Mouse (Mus musculus): ENCODE data around the gene Apoc1. TPM values are rescaled to one million over a fixed set of nuclear protein-coding genes. Genes with fewer than 3 reads are reported as not detected.

Gene Apoc1
- polyA plus RNA-seq (2014; fragmentation: Nextera tagmentation; extraction: Ambion mirVana) = 10.9 and 12.6 TPM in 2 replicates

GRCm38 (mm10) chr7:19691873-19692865 is at the start of gene Apoc1:
TSS of gene Apoc1 (minus strand) at chr7:19692660.
- H3K36me3 ChIP-seq (ENCODE audit: control insufficient read depth, insufficient read depth, low read length) = no peaks in the 10 kb centered on the region
- 0 out of 2 replicates have a peak, but pooled peaks cover 3% of the 10 kb centered on the region for H3K4me1 ChIP-seq (ENCODE audit: control insufficient read depth, insufficient read depth, low read length)
- H3K9ac ChIP-seq (replicated peaks; ENCODE audit: low read depth, low read length) = no peak within 1 kb of the TSS
- ATAC-seq (ENCODE audit: insufficient number of reproducible peaks, insufficient read depth, low FRiP score, low read depth) = no peak
- no peaks in the 10 kb centered on the region for H3K27me3 ChIP-seq (ENCODE audit: control insufficient read depth, insufficient read depth, low read length)
- no peak within 1 kb of the TSS for H3K4me2 ChIP-seq (replicated peaks; ENCODE audit: low read depth, low read length)
- no peak within 1 kb of the TSS for H3K27ac ChIP-seq (ENCODE audit: low read length)
- no peaks in the 10 kb centered on the region for H3K9me3 ChIP-seq (ENCODE audit: control insufficient read depth, low read depth, low read length)
- no peak within 1 kb of the TSS for H3K4me3 ChIP-seq (ENCODE audit: low read depth, low read length)
- 45% methylated on average over 28 of the region's 28 CpGs for WGBS

GRCm38 (mm10) chr7:19741329-19742031 is 49.0 kb upstream of the Apoc1 start:
- Histone ChIP-seq H3K36me3 (ENCODE audit: control insufficient read depth, insufficient read depth, low read length) (peaks cover 38% of the 10 kb centered on the region), H3K4me3 (ENCODE audit: low read depth, low read length) (no peak overlapping the region), H3K27ac (ENCODE audit: low read length) (peak overlapping the region; percentile 35; the same call in 1 of the 2 replicates), H3K4me1 (ENCODE audit: control insufficient read depth, insufficient read depth, low read length) (peaks cover 25% of the 10 kb centered on the region), H3K27me3 (ENCODE audit: control insufficient read depth, insufficient read depth, low read length) (no peaks in the 10 kb centered on the region), H3K9ac (replicated peaks; ENCODE audit: low read depth, low read length) (no peak overlapping the region), H3K9me3 (ENCODE audit: control insufficient read depth, low read depth, low read length) (no peaks in the 10 kb centered on the region), H3K4me2 (replicated peaks; ENCODE audit: low read depth, low read length) (no peak overlapping the region)
- WGBS = 13% methylated on average over 8 of the region's 8 CpGs
- ATAC-seq (ENCODE audit: insufficient number of reproducible peaks, insufficient read depth, low FRiP score, low read depth) = peak; percentile 36; the same call in 1 of the 2 replicates

DNA sequence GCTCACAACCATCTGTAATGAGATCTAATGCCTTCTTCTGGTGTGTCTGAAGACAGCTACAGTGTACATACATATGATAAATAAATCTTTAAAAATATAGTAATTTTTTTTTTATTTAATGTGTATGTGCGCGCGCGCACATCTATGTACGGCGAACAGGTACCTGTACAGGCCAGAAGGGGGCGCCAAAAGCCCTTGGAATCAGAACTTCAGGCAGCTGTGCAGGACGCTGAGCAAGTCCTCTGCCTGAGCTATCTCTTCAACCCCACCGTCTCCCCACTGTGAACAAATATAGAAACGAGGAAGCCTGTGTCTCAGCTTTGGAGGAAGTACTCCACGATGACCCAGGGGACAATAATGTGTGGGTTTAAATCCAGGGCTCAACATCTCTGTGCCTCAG is 47.8 kb upstream of the Apoc1 start:
- Histone ChIP-seq H3K9me3 (ENCODE audit: control insufficient read depth, low read depth, low read length) (no peaks in the 10 kb centered on the region), H3K4me2 (replicated peaks; ENCODE audit: low read depth, low read length) (no peak overlapping the region), H3K4me3 (ENCODE audit: low read depth, low read length) (no peak overlapping the region), H3K27me3 (ENCODE audit: control insufficient read depth, insufficient read depth, low read length) (no peaks in the 10 kb centered on the region), H3K4me1 (ENCODE audit: control insufficient read depth, insufficient read depth, low read length) (peaks cover 16% of the 10 kb centered on the region; the same call in 1 of the 2 replicates), H3K27ac (ENCODE audit: low read length) (no peak overlapping the region), H3K9ac (replicated peaks; ENCODE audit: low read depth, low read length) (no peak overlapping the region), H3K36me3 (ENCODE audit: control insufficient read depth, insufficient read depth, low read length) (peaks cover 43% of the 10 kb centered on the region)
- 93% methylated on average over 11 of the region's 11 CpGs for WGBS
- no peak for ATAC-seq (ENCODE audit: insufficient number of reproducible peaks, insufficient read depth, low FRiP score, low read depth)

DNA sequence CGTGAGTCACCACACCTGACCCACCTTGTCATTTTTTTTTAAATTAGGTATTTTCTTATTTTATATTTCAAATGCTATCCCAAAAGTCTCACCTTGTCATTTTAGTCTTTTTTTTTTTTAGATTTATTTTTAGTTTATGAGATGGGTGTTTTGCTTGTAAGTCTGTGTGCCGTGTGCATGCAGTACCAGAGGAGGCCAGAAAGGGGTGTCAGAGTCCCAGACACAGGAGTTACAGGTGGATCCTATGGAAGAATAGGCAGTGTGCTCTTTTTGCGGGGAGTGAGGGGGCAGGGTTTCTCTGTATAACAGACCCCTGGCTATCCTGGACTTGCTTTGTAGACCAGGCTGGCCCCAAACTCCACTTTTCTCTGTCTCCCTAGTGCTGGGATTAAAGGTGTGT is 46.3 kb upstream of the Apoc1 start:
- Histone ChIP-seq H3K27ac (ENCODE audit: low read length) (no peak overlapping the region), H3K9me3 (ENCODE audit: control insufficient read depth, low read depth, low read length) (no peaks in the 10 kb centered on the region), H3K27me3 (ENCODE audit: control insufficient read depth, insufficient read depth, low read length) (no peaks in the 10 kb centered on the region), H3K4me3 (ENCODE audit: low read depth, low read length) (no peak overlapping the region), H3K36me3 (ENCODE audit: control insufficient read depth, insufficient read depth, low read length) (peaks cover 46% of the 10 kb centered on the region), H3K4me1 (ENCODE audit: control insufficient read depth, insufficient read depth, low read length) (peaks cover 11% of the 10 kb centered on the region; the same call in 1 of the 2 replicates), H3K4me2 (replicated peaks; ENCODE audit: low read depth, low read length) (no peak overlapping the region), H3K9ac (replicated peaks; ENCODE audit: low read depth, low read length) (no peak overlapping the region)
- WGBS = 94% methylated on average over 3 of the region's 3 CpGs
- no peak for ATAC-seq (ENCODE audit: insufficient number of reproducible peaks, insufficient read depth, low FRiP score, low read depth)

- Histone ChIP-seq H3K4me1 (ENCODE audit: control insufficient read depth, insufficient read depth, low read length) (no peaks in the 10 kb centered on the region), H3K4me2 (replicated peaks; ENCODE audit: low read depth, low read length) (no peak overlapping the region), H3K27ac (ENCODE audit: low read length) (no peak overlapping the region), H3K27me3 (ENCODE audit: control insufficient read depth, insufficient read depth, low read length) (no peaks in the 10 kb centered on the region), H3K4me3 (ENCODE audit: low read depth, low read length) (no peak overlapping the region), H3K9ac (replicated peaks; ENCODE audit: low read depth, low read length) (no peak overlapping the region), H3K9me3 (ENCODE audit: control insufficient read depth, low read depth, low read length) (no peaks in the 10 kb centered on the region), H3K36me3 (ENCODE audit: control insufficient read depth, insufficient read depth, low read length) (peaks cover 52% of the 10 kb centered on the region)
- 91% methylated on average over 16 of the region's 16 CpGs for WGBS
- no peak for ATAC-seq (ENCODE audit: insufficient number of reproducible peaks, insufficient read depth, low FRiP score, low read depth)
These were observed 44.1 kb upstream of the Apoc1 start for GRCm38 (mm10) chr7:19736389-19737057.

DNA sequence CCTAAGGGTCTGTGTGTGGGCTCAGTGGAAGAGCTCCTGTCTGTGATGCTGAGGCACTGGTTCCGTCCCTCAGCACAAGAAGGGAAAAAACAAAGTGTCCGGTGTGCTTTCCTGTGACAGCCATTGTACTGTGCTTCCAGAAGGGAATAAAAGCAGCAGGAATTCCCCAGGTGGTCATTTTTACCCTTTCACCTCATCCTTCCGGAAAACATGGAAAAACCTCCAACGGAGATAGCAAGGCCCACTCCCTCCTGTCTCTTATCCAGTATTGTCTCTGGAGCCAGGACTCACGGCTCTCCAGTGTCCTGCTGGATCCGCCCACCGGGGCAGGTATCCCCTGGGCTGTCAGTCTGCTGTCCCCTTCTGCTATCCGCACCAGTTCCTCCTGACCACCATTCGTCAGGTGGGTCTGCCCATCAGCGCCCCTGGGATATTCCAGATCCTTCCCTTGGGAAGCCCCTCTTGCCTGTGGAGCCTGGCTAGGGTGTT is 41.8 kb upstream of the Apoc1 start:
- no peaks in the 10 kb centered on the region for H3K27me3 ChIP-seq (ENCODE audit: control insufficient read depth, insufficient read depth, low read length)
- WGBS = 86% methylated on average over 10 of the region's 10 CpGs

GRCm38 (mm10) chr7:19726541-19726940 is 34.1 kb upstream of the Apoc1 start:
- WGBS = 90% methylated on average over 4 of the region's 4 CpGs
- H3K4me3 ChIP-seq (ENCODE audit: low read depth, low read length) = no peak overlapping the region
- no peak overlapping the region for H3K4me2 ChIP-seq (replicated peaks; ENCODE audit: low read depth, low read length)
- no peaks in the 10 kb centered on the region for H3K4me1 ChIP-seq (ENCODE audit: control insufficient read depth, insufficient read depth, low read length)
- H3K36me3 ChIP-seq (ENCODE audit: control insufficient read depth, insufficient read depth, low read length) = peaks cover 62% of the 10 kb centered on the region
- H3K9me3 ChIP-seq (ENCODE audit: control insufficient read depth, low read depth, low read length) = peaks cover 3% of the 10 kb centered on the region
- H3K27me3 ChIP-seq (ENCODE audit: control insufficient read depth, insufficient read depth, low read length) = no peaks in the 10 kb centered on the region
- no peak overlapping the region for H3K9ac ChIP-seq (replicated peaks; ENCODE audit: low read depth, low read length)
- ATAC-seq (ENCODE audit: insufficient number of reproducible peaks, insufficient read depth, low FRiP score, low read depth) = no peak
- H3K27ac ChIP-seq (ENCODE audit: low read length) = no peak overlapping the region

More for the DNA sequence above, 41.8 kb upstream of the Apoc1 start:
- Histone ChIP-seq H3K4me3 (ENCODE audit: low read depth, low read length) (no peak overlapping the region), H3K4me2 (replicated peaks; ENCODE audit: low read depth, low read length) (no peak overlapping the region), H3K27ac (ENCODE audit: low read length) (no peak overlapping the region), H3K9ac (replicated peaks; ENCODE audit: low read depth, low read length) (no peak overlapping the region), H3K9me3 (ENCODE audit: control insufficient read depth, low read depth, low read length) (no peaks in the 10 kb centered on the region), H3K4me1 (ENCODE audit: control insufficient read depth, insufficient read depth, low read length) (no peaks in the 10 kb centered on the region), H3K36me3 (ENCODE audit: control insufficient read depth, insufficient read depth, low read length) (peaks cover 68% of the 10 kb centered on the region)
- ATAC-seq (ENCODE audit: insufficient number of reproducible peaks, insufficient read depth, low FRiP score, low read depth) = no peak

- ATAC-seq (ENCODE audit: insufficient number of reproducible peaks, insufficient read depth, low FRiP score, low read depth) = no peak
These were observed 31.7 kb upstream of the Apoc1 start for GRCm38 (mm10) chr7:19724167-19724566.

More at GRCm38 (mm10) chr7:19724167-19724566, 31.7 kb upstream of the Apoc1 start:
- no peaks in the 10 kb centered on the region for H3K27me3 ChIP-seq (ENCODE audit: control insufficient read depth, insufficient read depth, low read length)
- no peaks in the 10 kb centered on the region for H3K4me1 ChIP-seq (ENCODE audit: control insufficient read depth, insufficient read depth, low read length)
- no peak overlapping the region for H3K4me2 ChIP-seq (replicated peaks; ENCODE audit: low read depth, low read length)
- WGBS = 87% methylated on average over 12 of the region's 12 CpGs
- no peak overlapping the region for H3K9ac ChIP-seq (replicated peaks; ENCODE audit: low read depth, low read length)
- H3K9me3 ChIP-seq (ENCODE audit: control insufficient read depth, low read depth, low read length) = peaks cover 14% of the 10 kb centered on the region
- H3K4me3 ChIP-seq (ENCODE audit: low read depth, low read length) = no peak overlapping the region
- H3K27ac ChIP-seq (ENCODE audit: low read length) = no peak overlapping the region
- H3K36me3 ChIP-seq (ENCODE audit: control insufficient read depth, insufficient read depth, low read length) = peaks cover 45% of the 10 kb centered on the region

Data from stomach, embryonic 14.5 days (tissue).